Comparison of ENCODE assay signal across 7 mouse cellular contexts in the genomic region with DNA sequence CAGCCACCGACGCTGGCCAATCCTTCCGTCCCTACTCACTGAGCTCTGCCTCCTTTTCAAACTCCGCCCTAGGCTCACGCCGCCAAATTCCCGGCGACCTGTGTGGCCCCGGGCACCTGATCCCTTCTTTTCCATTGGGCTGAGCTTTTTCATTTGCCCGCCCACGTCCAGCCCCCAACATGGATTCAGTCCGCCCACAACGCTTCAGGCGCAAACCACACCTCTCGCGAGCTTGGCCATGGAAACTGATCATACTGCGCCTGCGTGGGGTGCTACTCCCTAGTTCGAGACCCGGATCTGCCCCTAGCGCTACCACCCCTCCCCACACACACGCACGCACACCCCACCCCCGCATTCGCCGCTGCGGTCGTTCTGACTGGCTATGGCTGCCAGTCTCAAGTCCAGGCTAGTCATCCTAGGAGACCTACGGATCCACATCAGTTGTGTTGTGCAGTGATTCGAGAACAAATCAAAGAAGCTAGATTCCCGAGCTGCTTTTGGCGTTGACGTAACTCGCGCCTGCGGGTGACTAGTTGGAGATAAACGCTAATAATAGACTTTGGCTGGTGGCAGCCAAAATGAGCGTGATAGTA. TPM values are rescaled to one million over a fixed set of nuclear protein-coding genes. Genes with fewer than 3 reads are reported as not detected.
DNase-seq lines count a peak whose midpoint lies in the region; ATAC-seq lines count a peak whose summit lies in the region.

No protein-coding gene starts in this region.

- intact Hi-C loops in gastrocnemius, postnatal 36 days (cut with DNase I), result no loop called here
- intact Hi-C loops in left cerebral cortex, postnatal 25 days (cut with DNase I), result loop anchor here (1.0 to 5.0 kb wide), 2 partner anchors 49 to 124 kb away; partner anchors contain the start of genes Pqbp1, Suv39h1 and Timm17b

- no peaks in the 10 kb centered on the region for H3K4me1 ChIP-seq in intestine, embryonic 15.5 days (replicated peaks)
- H3K4me1 ChIP-seq in midbrain, embryonic 10.5 days, result peaks cover 12% of the 10 kb centered on the region

- H3K9me3 ChIP-seq in intestine, embryonic 15.5 days, result no peaks in the 10 kb centered on the region
- peaks cover 12% of the 10 kb centered on the region; the same call in 1 of the 2 replicates for H3K9me3 ChIP-seq in midbrain, embryonic 10.5 days (replicated peaks)

- H3K4me3 ChIP-seq in intestine, embryonic 15.5 days (replicated peaks), result peak overlapping the region; percentile 47
- H3K4me3 ChIP-seq in midbrain, embryonic 10.5 days, result peak overlapping the region; percentile 60

- H3K27me3 ChIP-seq in intestine, embryonic 15.5 days (replicated peaks), result no peaks in the 10 kb centered on the region
- no peaks in the 10 kb centered on the region for H3K27me3 ChIP-seq in midbrain, embryonic 10.5 days (ENCODE audit: low read depth, poor library complexity, severe bottlenecking)

- peak; percentile 96 for DNase-seq in adrenal gland, adult 2 months
- DNase-seq in embryo, embryonic 11.5 days (ENCODE audit: low read depth, low spot score), result peak; percentile 87
- DNase-seq in gastrocnemius, postnatal 36 days, result peak; percentile 86 to 90
- DNase-seq in left cerebral cortex, postnatal 25 days (ENCODE audit: low spot score in 2 of 2), result peak; percentile 88 to 97
- peak; percentile 93 for DNase-seq in midbrain, embryonic 10.5 days (ENCODE audit: low spot score)
- DNase-seq in right cerebral cortex, postnatal 4 days, result peak; percentile 84

- H3K36me3 ChIP-seq in intestine, embryonic 15.5 days, result no peaks in the 10 kb centered on the region
- H3K36me3 ChIP-seq in midbrain, embryonic 10.5 days, result peaks cover 21% of the 10 kb centered on the region

- no peak overlapping the region for H3K27ac ChIP-seq in intestine, embryonic 15.5 days
- H3K27ac ChIP-seq in midbrain, embryonic 10.5 days (replicated peaks), result peak overlapping the region; percentile 85

- WGBS in intestine, embryonic 15.5 days, result 18% methylated on average over 38 of the region's 38 CpGs
- WGBS in midbrain, embryonic 10.5 days, result 17% methylated on average over 38 of the region's 38 CpGs

- H3K9ac ChIP-seq in intestine, embryonic 15.5 days, result peak overlapping the region; percentile 37

- peak; percentile 99 for ATAC-seq in intestine, embryonic 15.5 days

- peak overlapping the region; percentile 57 for H3K4me2 ChIP-seq in intestine, embryonic 15.5 days (replicated peaks)

RNA-seq across cellular contexts. Expression of gene Hdac6, which starts 0.3 kb away (rescaled TPM):
- total RNA-seq in adrenal gland, adult 2 months (2021), result 10 to 100 TPM; 13.3 to 16.1 TPM
- polyA plus RNA-seq in adrenal gland, adult 2 months (2012; rRNA removed), result 23.2 and 25.2 TPM in 2 replicates
- total RNA-seq in gastrocnemius, postnatal 36 days (2021), result 1 to 10 TPM; 4.3 to 4.9 TPM
- 19.0 and 19.1 TPM in 2 replicates for polyA plus RNA-seq in intestine, embryonic 15.5 days (2015; fragmentation: Nextera tagmentation; extraction: Ambion mirVana)
- 10 to 100 TPM; 49.9 to 50.4 TPM for total RNA-seq in left cerebral cortex, postnatal 25 days (2021)
- 71.7 and 85.0 TPM in 2 replicates for polyA plus RNA-seq in midbrain, embryonic 10.5 days (2016; fragmentation: Nextera tagmentation; extraction: Ambion mirVana)

RNA-seq across cellular contexts. Expression of gene Eras, which starts 19.6 kb away (rescaled TPM):
- not detected for total RNA-seq in adrenal gland, adult 2 months (2021)
- polyA plus RNA-seq in adrenal gland, adult 2 months (2012; rRNA removed), result not detected in 2 replicates
- not detected for total RNA-seq in gastrocnemius, postnatal 36 days (2021)
- not detected in 2 replicates for polyA plus RNA-seq in intestine, embryonic 15.5 days (2015; fragmentation: Nextera tagmentation; extraction: Ambion mirVana)
- not detected for total RNA-seq in left cerebral cortex, postnatal 25 days (2021)
- 0.19 TPM in 1 of 2 replicates, not detected in the other for polyA plus RNA-seq in midbrain, embryonic 10.5 days (2016; fragmentation: Nextera tagmentation; extraction: Ambion mirVana)

RNA-seq across cellular contexts. Expression of gene Pcsk1n, which starts 28.4 kb away (rescaled TPM):
- total RNA-seq in adrenal gland, adult 2 months (2021), result 10 to 100 TPM; 34.7 to 59.2 TPM
- 223 and 268 TPM in 2 replicates for polyA plus RNA-seq in adrenal gland, adult 2 months (2012; rRNA removed)
- not detected for total RNA-seq in gastrocnemius, postnatal 36 days (2021)
- 14.2 and 14.4 TPM in 2 replicates for polyA plus RNA-seq in intestine, embryonic 15.5 days (2015; fragmentation: Nextera tagmentation; extraction: Ambion mirVana)
- total RNA-seq in left cerebral cortex, postnatal 25 days (2021), result 100 to 1,000 TPM; 397 to 420 TPM
- 13.3 and 26.7 TPM in 2 replicates for polyA plus RNA-seq in midbrain, embryonic 10.5 days (2016; fragmentation: Nextera tagmentation; extraction: Ambion mirVana)

RNA-seq across cellular contexts. Expression of gene Gata1, which starts 29.9 kb away (rescaled TPM):
- total RNA-seq in adrenal gland, adult 2 months (2021), result under 1 TPM in 1 of 2 experiments, not detected in 1; 0.48 TPM
- 0.12 and 1.7 TPM in 2 replicates for polyA plus RNA-seq in adrenal gland, adult 2 months (2012; rRNA removed)
- not detected for total RNA-seq in gastrocnemius, postnatal 36 days (2021)
- polyA plus RNA-seq in intestine, embryonic 15.5 days (2015; fragmentation: Nextera tagmentation; extraction: Ambion mirVana), result 1.7 and 2.4 TPM in 2 replicates
- total RNA-seq in left cerebral cortex, postnatal 25 days (2021), result not detected
- polyA plus RNA-seq in midbrain, embryonic 10.5 days (2016; fragmentation: Nextera tagmentation; extraction: Ambion mirVana), result 5.4 and 7.8 TPM in 2 replicates

RNA-seq across cellular contexts. Expression of gene Gm10490, which starts 38.7 kb away (rescaled TPM):
- total RNA-seq in adrenal gland, adult 2 months (2021), result not detected
- not detected in 2 replicates for polyA plus RNA-seq in adrenal gland, adult 2 months (2012; rRNA removed)
- total RNA-seq in gastrocnemius, postnatal 36 days (2021), result not detected
- polyA plus RNA-seq in intestine, embryonic 15.5 days (2015; fragmentation: Nextera tagmentation; extraction: Ambion mirVana), result not detected in 2 replicates
- total RNA-seq in left cerebral cortex, postnatal 25 days (2021), result not detected
- not detected in 2 replicates for polyA plus RNA-seq in midbrain, embryonic 10.5 days (2016; fragmentation: Nextera tagmentation; extraction: Ambion mirVana)

Comparison
In these comparisons a context has a peak if more than half of its experiments do, and no peak if none do; other contexts are left out.
1. RNA of gene Pcsk1n, which starts 28.4 kb away (total RNA-seq): 397 to 420 TPM in left cerebral cortex, postnatal 25 days and 34.7 to 59.2 TPM in adrenal gland, adult 2 months; not detected in gastrocnemius, postnatal 36 days; every median in the first group is over 10 times any median in the second.
2. Peak in every context shown above with its lines, with median percentiles within 50 percentile points of each other: DNase-seq.